Mouse (Mus musculus): ENCODE data around the gene Cops6. TPM values are rescaled to one million over a fixed set of nuclear protein-coding genes. Genes with fewer than 3 reads are reported as not detected.

Gene Cops6
- polyA plus RNA-seq, 1 experiment from 2014 or later = 154 TPM

DNA sequence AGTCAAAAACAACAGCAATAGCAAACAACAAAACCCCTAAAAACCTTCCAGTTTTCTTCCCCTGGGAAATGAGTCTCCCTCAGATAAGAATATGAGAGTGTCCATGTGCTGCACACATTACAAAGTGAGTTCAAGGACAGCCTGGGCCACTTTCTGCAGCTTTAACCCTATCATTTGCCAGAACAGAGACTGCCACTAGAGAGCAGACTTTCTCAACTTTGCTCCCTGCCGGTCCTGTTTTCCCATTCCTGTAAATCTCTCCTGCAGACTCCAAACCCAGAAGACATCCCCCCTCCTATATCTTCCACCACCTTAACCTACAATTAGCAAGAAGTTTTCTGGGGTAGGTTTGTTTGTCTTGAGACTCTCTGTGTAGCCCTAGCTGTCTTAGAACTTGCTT is 38.7 kb downstream of the Cops6 start:
- no peak overlapping the region for H3K4me2 ChIP-seq (ENCODE audit: low read depth, low read length)
- H3K4me1 ChIP-seq (ENCODE audit: control insufficient read depth, low read depth, low read length) = peaks cover 8% of the 10 kb centered on the region
- no peaks in the 10 kb centered on the region for H3K36me3 ChIP-seq (ENCODE audit: control insufficient read depth, insufficient read depth)
- H3K9ac ChIP-seq (ENCODE audit: low read depth, low read length) = no peak overlapping the region
- no peak overlapping the region for H3K4me3 ChIP-seq (ENCODE audit: low read depth, low read length)
- no peak for ATAC-seq (ENCODE audit: low read depth)
- 24% methylated on average over 1 of the region's 1 CpGs for WGBS (ENCODE audit: insufficient replicate concordance)
- peaks cover 2% of the 10 kb centered on the region; the same call in 1 of the 2 replicates for H3K9me3 ChIP-seq (replicated peaks; ENCODE audit: control insufficient read depth, low read length)
- H3K27ac ChIP-seq (ENCODE audit: low read length) = no peak overlapping the region
- no peaks in the 10 kb centered on the region for H3K27me3 ChIP-seq (ENCODE audit: control insufficient read depth, insufficient read depth, low read depth, low read length)

- H3K9ac ChIP-seq (ENCODE audit: low read depth, low read length) = no peak overlapping the region
- H3K36me3 ChIP-seq (ENCODE audit: control insufficient read depth, insufficient read depth) = no peaks in the 10 kb centered on the region
- no peak overlapping the region for H3K4me2 ChIP-seq (ENCODE audit: low read depth, low read length)
- H3K4me3 ChIP-seq (ENCODE audit: low read depth, low read length) = no peak overlapping the region
- peaks cover 3% of the 10 kb centered on the region; the same call in 1 of the 2 replicates for H3K9me3 ChIP-seq (replicated peaks; ENCODE audit: control insufficient read depth, low read length)
- no peak for ATAC-seq (ENCODE audit: low read depth)
- 72% methylated on average over 3 of the region's 3 CpGs for WGBS (ENCODE audit: insufficient replicate concordance)
- no peaks in the 10 kb centered on the region for H3K27me3 ChIP-seq (ENCODE audit: control insufficient read depth, insufficient read depth, low read depth, low read length)
- no peaks in the 10 kb centered on the region for H3K4me1 ChIP-seq (ENCODE audit: control insufficient read depth, low read depth, low read length)
- H3K27ac ChIP-seq (ENCODE audit: low read length) = no peak overlapping the region
These were observed 41.2 kb downstream of the Cops6 start for GRCm38 (mm10) chr5:138202086-138202485.

GRCm38 (mm10) chr5:138207253-138207652 is 46.4 kb downstream of the Cops6 start:
- no peak overlapping the region for H3K4me2 ChIP-seq (ENCODE audit: low read depth, low read length)
- 64% methylated on average over 1 of the region's 1 CpGs for WGBS (ENCODE audit: insufficient replicate concordance)
- no peak overlapping the region for H3K27ac ChIP-seq (ENCODE audit: low read length)
- H3K4me3 ChIP-seq (ENCODE audit: low read depth, low read length) = no peak overlapping the region
- no peaks in the 10 kb centered on the region for H3K36me3 ChIP-seq (ENCODE audit: control insufficient read depth, insufficient read depth)
- no peaks in the 10 kb centered on the region for H3K27me3 ChIP-seq (ENCODE audit: control insufficient read depth, insufficient read depth, low read depth, low read length)
- no peak for ATAC-seq (ENCODE audit: low read depth)
- H3K9ac ChIP-seq (ENCODE audit: low read depth, low read length) = no peak overlapping the region
- peaks cover 3% of the 10 kb centered on the region; the same call in 1 of the 2 replicates for H3K9me3 ChIP-seq (replicated peaks; ENCODE audit: control insufficient read depth, low read length)
- H3K4me1 ChIP-seq (ENCODE audit: control insufficient read depth, low read depth, low read length) = no peaks in the 10 kb centered on the region

DNA sequence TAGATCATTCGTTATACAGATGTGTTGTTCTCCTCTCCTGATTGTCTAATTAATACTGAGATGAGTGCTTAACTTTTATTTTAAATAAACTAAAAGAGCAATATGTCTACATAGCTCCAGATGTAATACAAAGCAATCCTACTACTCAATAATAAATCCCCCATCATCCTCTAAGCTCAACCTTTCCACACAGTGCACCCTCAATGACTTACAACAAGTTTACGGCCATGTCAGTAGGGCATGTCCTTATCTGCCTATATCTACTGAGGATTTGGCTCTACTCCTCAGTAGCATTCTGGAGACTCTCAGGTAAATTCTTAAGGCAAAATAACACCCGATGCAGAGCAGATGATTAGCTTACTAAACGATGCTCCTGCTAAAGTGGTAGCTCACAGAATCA is 47.0 kb downstream of the Cops6 start:
- Histone ChIP-seq H3K27me3 (ENCODE audit: control insufficient read depth, insufficient read depth, low read depth, low read length) (no peaks in the 10 kb centered on the region), H3K9ac (ENCODE audit: low read depth, low read length) (no peak overlapping the region), H3K36me3 (ENCODE audit: control insufficient read depth, insufficient read depth) (no peaks in the 10 kb centered on the region), H3K4me1 (ENCODE audit: control insufficient read depth, low read depth, low read length) (no peaks in the 10 kb centered on the region), H3K4me2 (ENCODE audit: low read depth, low read length) (no peak overlapping the region), H3K4me3 (ENCODE audit: low read depth, low read length) (no peak overlapping the region), H3K9me3 (replicated peaks; ENCODE audit: control insufficient read depth, low read length) (peaks cover 3% of the 10 kb centered on the region; the same call in 1 of the 2 replicates), H3K27ac (ENCODE audit: low read length) (no peak overlapping the region)
- no peak for ATAC-seq (ENCODE audit: low read depth)
- WGBS (ENCODE audit: insufficient replicate concordance) = 59% methylated on average over 4 of the region's 4 CpGs

MicroRNAs encoded within 50 kb of the gene (microRNA counts, 519-probe panel; counts per million panel counts)
- 3,280 counts per million, percentile 89 among the panel's probes with 10 or more counts for microRNA mmu-miR-106b
- 4,144 counts per million, percentile 97 among the panel's probes with 10 or more counts for microRNA mmu-miR-25
- microRNA mmu-miR-93 = 3,361 counts per million, percentile 89 among the panel's probes with 10 or more counts

Small RNA genes lying within 50 kb of the gene (microRNA-seq; reads per million reads assigned to microRNA genes)
- gene Mir106b (10,550 reads per million, percentile 93 among the genes with 10 or more reads in this experiment), gene Mir25 (1,173 reads per million, percentile 78 among the genes with 10 or more reads in this experiment), gene Mir93 (16,767 reads per million, percentile 95 among the genes with 10 or more reads in this experiment)

Other genes starting within 250 kb of the Cops6 start
- gene Cyp3a13, start 239.5 kb upstream of the Cops6 start, polyA plus RNA-seq (2015; fragmentation: Nextera tagmentation; extraction: Ambion mirVana) = 6.2 and 6.8 TPM in 2 replicates
- gene Gjc3, start 198.0 kb upstream of the Cops6 start, polyA plus RNA-seq (2015; fragmentation: Nextera tagmentation; extraction: Ambion mirVana) = not detected in 2 replicates
- 39.1 and 54.9 TPM in 2 replicates for gene Azgp1, start 179.6 kb upstream of the Cops6 start, polyA plus RNA-seq (2015; fragmentation: Nextera tagmentation; extraction: Ambion mirVana)
- gene Smok3a, start 139.8 kb upstream of the Cops6 start, polyA plus RNA-seq (2015; fragmentation: Nextera tagmentation; extraction: Ambion mirVana) = not detected in 2 replicates
- gene Smok3b, start 139.6 kb upstream of the Cops6 start, polyA plus RNA-seq (2015; fragmentation: Nextera tagmentation; extraction: Ambion mirVana) = not detected in 2 replicates
- not detected in 2 replicates for gene Smok3c, start 107.9 kb upstream of the Cops6 start, polyA plus RNA-seq (2015; fragmentation: Nextera tagmentation; extraction: Ambion mirVana)
- gene Zkscan1, start 76.0 kb upstream of the Cops6 start, polyA plus RNA-seq (2015; fragmentation: Nextera tagmentation; extraction: Ambion mirVana) = 3.9 and 4.4 TPM in 2 replicates
- gene Zscan21, start 44.2 kb upstream of the Cops6 start, polyA plus RNA-seq (2015; fragmentation: Nextera tagmentation; extraction: Ambion mirVana) = 14.6 and 15.1 TPM in 2 replicates
- gene Zfp113, start 5.3 kb upstream of the Cops6 start, polyA plus RNA-seq (2015; fragmentation: Nextera tagmentation; extraction: Ambion mirVana) = 5.0 and 5.1 TPM in 2 replicates
- gene Ap4m1, start 10.9 kb downstream of the Cops6 start, polyA plus RNA-seq (2015; fragmentation: Nextera tagmentation; extraction: Ambion mirVana) = 5.6 and 5.9 TPM in 2 replicates
- gene Mcm7, start 11.4 kb downstream of the Cops6 start, polyA plus RNA-seq (2015; fragmentation: Nextera tagmentation; extraction: Ambion mirVana) = 152 and 162 TPM in 2 replicates
- gene Taf6, start 26.4 kb downstream of the Cops6 start, polyA plus RNA-seq (2015; fragmentation: Nextera tagmentation; extraction: Ambion mirVana) = 32.6 and 32.9 TPM in 2 replicates
- 12.0 and 13.6 TPM in 2 replicates for gene Cnpy4, start 26.4 kb downstream of the Cops6 start, polyA plus RNA-seq (2015; fragmentation: Nextera tagmentation; extraction: Ambion mirVana)
- gene Mblac1, start 33.2 kb downstream of the Cops6 start, polyA plus RNA-seq (2015; fragmentation: Nextera tagmentation; extraction: Ambion mirVana) = 2.2 TPM in 2 replicates
- gene Nxpe5, start 64.8 kb downstream of the Cops6 start, polyA plus RNA-seq (2015; fragmentation: Nextera tagmentation; extraction: Ambion mirVana) = 0.09 and 0.18 TPM in 2 replicates
- gene Lamtor4, start 94.4 kb downstream of the Cops6 start, polyA plus RNA-seq (2015; fragmentation: Nextera tagmentation; extraction: Ambion mirVana) = 30.9 and 31.7 TPM in 2 replicates
- gene BC037034, start 103.0 kb downstream of the Cops6 start, polyA plus RNA-seq (2015; fragmentation: Nextera tagmentation; extraction: Ambion mirVana) = 2.1 and 3.1 TPM in 2 replicates
- gene Gal3st4, start 111.8 kb downstream of the Cops6 start, polyA plus RNA-seq (2015; fragmentation: Nextera tagmentation; extraction: Ambion mirVana) = 0.22 TPM in 1 of 2 replicates, not detected in the other
- not detected in 2 replicates for gene Gm43720, start 118.9 kb downstream of the Cops6 start, polyA plus RNA-seq (2015; fragmentation: Nextera tagmentation; extraction: Ambion mirVana)
- gene Gpc2, start 118.9 kb downstream of the Cops6 start, polyA plus RNA-seq (2015; fragmentation: Nextera tagmentation; extraction: Ambion mirVana) = 0.51 and 0.74 TPM in 2 replicates
- gene Stag3, start 119.2 kb downstream of the Cops6 start, polyA plus RNA-seq (2015; fragmentation: Nextera tagmentation; extraction: Ambion mirVana) = 1.2 and 1.5 TPM in 2 replicates
- 0.53 and 0.87 TPM in 2 replicates for gene Pvrig, start 180.9 kb downstream of the Cops6 start, polyA plus RNA-seq (2015; fragmentation: Nextera tagmentation; extraction: Ambion mirVana)